Mouse (Mus musculus) yolk sac, embryonic 10.5 days (tissue): ENCODE measurements around the gene Gipc2.

ENCODE experiments used
- DNase-seq: peaks from one replicate; pipeline ENCODE4 v3.0.0-alpha.2; 2017; ENCODE audit warnings: low spot score

Gipc2 gene

DNA sequence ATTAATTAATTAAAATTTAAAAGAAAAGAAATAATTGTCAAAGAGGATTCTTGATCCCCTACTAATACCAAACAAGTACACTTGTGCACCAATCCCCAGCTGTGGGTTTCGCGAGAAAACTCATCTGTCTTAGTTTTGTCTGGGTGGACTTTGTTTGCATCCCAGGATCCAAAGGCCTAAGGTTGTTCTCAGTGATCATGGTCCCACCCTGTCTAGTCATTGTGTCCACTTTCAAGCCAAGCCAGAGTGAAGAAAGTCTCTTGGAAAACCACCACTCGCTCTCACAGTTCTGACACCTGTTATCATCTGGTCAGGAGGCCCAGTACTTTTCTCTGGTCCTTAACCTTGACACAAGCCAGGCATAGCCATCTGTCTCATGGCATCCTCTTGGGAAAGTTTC, 48.1 kb downstream of the Gipc2 start:
- DNase-seq: no peak

DNA sequence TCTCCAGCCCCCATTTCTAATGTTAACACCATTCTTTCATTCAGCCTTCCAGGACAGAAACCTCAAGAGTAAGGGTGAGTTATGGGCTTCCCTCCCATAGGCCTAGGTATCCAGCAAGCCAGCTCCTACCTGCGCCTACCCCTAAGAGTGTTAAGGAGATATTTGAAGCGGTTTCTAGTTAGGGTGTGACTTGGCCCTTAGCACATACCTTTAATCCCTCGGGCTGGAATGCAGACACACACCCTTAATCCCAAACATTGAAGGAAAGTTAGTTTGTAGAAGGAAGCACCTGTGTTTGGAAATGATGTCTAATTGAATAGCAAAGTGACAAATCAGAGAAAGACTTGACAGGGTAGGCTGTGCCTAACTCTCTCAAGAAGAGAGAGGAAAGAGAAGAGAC, 49.9 kb downstream of the Gipc2 start:
- no peak for DNase-seq

DNA sequence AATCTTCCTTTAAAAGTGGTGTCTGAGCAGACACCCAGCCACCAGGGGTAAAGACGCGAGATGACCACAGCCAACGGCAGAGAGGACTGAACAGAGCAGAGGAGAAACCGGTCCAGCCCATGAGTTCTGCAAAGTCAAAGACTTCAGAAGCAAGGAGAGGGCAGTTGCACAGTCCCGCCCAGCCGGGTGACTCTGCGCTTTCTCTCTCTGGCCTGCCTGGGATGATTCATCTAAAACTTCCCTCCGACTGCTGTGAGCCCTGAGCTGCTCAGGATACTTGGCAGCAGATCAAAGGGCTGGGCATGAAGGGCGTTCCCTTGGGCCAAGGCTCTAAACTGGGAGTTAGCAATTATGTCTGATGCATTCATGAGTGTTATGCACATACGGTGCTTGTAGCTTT, 51.2 kb downstream of the Gipc2 start:
- peak; percentile 83 for DNase-seq

DNA sequence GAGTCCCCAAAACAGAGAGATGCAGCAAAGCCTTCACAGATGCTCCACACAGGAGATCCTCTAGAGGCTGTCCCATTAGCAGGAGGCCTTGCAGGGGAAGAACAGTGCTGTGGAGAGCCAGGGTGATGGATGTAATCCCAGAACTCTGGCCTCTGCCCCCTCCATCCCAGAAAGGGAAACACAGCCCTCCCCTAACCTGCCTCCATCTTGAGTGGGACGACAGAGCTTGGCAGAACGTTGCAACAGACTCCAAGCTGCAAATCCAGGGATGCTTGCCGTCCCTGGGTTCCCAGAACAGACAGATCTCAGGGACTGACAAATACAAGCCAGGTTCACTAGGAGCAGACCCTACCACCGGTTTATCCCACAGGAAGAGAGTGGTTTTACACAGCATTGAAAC, 51.8 kb downstream of the Gipc2 start:
- no peak for DNase-seq

DNA sequence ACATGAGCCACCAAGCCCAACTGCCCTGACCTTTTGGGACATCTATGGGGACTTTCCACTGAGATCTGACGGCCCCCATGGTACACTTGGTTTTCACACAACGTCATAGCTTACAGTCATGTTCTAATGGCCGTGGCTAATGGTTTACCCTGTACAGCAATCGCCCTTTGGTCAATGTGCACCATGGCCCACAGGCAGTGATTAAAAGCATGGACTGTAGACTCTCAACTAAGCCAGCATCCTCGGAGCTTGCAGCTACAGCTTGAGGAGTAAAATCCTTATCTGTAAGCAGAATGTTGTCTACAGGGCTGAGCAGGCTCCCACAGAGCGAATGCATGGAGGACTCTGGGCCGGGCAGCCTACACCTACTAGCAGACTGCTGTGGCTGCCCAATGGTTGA, 52.5 kb downstream of the Gipc2 start:
- DNase-seq: peak; percentile 71

DNA sequence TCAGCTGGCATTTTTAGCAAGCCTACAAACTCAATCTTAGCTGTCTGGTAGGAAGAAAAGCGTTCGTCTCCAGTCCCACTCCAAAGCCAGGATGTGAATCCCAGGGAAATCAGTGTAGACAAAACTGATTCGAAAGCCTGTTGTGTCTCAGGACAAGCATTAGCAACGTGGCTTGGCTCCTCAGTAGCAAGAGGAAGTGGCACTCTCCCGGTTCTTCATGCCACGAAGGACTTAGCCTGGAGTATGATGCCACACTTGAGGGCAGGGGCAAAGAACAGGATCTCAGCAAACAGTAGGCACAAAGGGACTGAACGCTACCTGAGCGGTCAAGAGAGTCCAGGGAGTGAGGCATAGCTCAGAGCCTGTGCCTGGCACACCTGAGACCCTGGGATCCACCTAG, 53.4 kb downstream of the Gipc2 start:
- DNase-seq: no peak

DNA sequence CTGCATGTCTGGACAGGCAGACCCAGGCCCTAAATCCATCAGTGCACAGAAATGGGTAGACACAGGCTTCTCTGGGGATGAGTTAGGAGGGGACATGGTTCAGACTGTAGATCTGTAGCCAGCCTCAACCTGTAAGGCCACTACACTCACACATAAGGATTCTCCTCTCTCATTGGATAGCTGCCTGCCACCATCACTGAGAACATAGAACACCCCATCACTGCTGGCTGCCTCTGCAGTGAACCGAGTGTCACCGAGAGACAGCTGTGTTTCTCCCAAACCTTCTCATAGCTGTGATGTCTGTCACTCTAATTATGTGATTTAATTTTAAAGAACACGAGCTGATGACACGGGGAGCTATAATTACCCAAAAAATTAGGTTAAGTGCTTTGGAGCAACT, 54.5 kb downstream of the Gipc2 start:
- DNase-seq: no peak

DNA sequence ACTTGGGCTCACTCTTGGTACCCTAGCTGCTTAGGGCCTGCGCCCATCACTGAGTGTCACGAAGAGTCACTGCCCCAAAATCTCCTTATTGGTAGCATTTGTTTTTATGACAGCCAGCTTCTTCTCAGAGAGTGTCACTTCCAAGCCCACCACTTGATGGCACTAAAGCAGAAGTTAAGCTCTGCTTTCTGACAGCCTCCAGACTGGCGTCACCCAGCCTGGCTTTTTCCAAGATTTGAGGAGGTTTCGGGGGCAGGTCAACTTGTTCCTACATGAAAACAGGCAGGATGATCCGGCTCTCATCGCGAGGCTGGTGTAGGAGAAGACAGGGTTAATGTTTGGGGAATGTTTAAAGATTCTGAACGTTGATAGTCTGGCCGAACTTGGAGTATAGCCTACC, 54.9 kb downstream of the Gipc2 start:
- peak; percentile 69 for DNase-seq

DNA sequence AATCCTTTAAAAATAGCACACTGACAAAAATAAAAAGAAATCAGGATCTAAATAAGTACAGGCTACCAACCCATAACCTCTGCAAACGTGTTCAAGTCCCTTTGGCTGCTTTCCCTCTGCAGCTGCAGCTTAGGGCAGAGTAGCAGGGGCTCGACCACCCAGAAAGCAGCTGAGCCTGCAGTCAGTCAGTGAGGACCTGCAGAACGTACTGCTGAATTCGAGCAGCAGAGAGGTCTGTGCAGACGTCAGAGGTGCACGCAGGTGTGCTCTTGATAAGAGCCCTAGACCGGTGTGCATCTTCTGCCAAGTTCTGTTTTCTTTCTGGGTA, 56.8 kb downstream of the Gipc2 start:
- no peak for DNase-seq

DNA sequence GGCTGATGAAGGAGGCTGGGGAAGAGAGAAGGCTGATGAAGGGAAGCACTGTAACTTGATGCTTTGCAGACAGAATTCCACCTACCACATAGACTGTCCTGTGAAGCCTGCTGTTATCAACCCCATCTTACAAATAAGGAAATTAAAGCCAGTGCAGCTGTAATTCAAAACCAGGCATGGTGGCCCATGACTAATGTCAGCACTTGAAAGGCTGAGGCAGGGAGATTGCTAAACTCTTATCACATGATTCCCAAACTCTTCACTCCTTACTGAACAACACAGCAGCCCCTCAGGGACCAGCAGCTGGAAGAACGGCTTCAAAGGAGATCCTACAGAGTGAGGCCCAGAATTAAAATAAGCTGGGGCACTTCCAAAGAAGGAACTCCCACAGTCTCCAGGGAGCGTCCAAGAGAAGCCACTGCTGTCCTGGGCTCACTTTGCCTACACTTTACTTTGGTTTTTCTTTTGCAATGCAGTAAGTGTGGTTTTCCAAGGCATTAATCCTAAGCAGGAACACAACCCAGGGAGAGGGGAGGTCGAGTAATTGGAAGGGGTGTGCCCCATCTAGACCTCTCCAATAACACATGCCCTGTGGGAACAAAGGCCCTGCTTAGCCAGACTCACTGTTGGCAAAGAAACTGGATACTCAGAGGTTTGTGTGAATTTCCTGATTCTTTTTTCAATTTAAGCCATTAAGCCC, 57.3 kb downstream of the Gipc2 start:
- no peak for DNase-seq

DNA sequence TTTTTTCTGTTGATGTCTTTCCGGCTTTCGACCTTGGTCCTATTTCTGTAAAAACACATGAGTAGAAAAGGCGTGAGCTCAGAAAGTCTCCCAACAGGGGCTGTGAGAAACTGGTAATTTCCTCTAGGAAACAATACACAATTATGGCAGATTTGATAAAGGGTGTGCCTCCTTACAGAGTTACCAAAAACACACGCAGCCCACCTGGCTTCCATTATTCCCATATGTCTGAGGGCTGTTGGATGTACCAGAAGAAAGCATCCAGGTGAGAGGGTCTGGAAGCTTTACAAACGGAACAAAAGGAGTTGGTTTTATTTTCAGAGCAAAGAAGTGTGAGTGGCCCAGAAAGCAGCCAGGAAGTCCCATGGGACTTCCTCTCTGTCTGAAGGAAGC, 58.0 kb downstream of the Gipc2 start:
- no peak for DNase-seq

DNA sequence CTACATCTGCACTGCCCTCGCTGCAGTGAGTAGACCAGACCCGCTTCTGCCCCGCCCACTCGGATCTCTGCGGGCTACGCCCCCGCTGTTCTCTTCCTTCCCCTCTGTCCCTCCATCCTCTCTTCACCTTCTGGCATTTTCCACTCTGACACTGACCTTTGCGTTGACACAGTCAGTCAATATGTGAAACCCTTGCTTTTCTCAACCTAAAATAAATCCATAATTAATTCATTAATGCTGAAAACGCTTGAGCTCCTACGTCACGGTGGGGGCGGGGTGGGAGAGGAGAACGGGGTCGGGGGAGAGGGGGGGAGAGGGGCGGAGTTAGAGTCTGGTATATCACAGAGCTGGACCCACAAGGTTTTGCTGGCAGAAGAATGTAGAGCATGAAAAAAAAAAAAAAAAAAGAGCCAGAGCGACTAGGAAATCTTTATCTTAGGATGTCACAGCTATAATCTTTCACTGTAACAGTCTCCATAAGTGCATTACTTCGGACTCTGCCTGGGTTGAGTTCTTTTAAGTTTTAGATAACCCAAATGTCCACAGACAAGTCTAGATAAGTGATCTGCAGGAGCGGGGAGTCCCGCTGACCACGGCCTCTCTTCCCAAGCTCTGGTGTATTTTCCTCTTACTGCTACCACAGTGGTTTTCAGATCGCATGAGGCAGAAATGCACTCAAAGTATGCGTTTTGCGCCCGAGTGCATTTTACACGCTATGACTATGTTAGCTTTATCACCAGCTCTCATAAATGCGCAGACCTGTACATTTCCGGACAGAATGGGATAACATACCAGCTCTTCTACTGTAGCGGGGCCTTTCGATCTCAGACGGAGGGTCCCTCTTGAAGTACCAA, 58.7 kb downstream of the Gipc2 start:
- DNase-seq: no peak

DNA sequence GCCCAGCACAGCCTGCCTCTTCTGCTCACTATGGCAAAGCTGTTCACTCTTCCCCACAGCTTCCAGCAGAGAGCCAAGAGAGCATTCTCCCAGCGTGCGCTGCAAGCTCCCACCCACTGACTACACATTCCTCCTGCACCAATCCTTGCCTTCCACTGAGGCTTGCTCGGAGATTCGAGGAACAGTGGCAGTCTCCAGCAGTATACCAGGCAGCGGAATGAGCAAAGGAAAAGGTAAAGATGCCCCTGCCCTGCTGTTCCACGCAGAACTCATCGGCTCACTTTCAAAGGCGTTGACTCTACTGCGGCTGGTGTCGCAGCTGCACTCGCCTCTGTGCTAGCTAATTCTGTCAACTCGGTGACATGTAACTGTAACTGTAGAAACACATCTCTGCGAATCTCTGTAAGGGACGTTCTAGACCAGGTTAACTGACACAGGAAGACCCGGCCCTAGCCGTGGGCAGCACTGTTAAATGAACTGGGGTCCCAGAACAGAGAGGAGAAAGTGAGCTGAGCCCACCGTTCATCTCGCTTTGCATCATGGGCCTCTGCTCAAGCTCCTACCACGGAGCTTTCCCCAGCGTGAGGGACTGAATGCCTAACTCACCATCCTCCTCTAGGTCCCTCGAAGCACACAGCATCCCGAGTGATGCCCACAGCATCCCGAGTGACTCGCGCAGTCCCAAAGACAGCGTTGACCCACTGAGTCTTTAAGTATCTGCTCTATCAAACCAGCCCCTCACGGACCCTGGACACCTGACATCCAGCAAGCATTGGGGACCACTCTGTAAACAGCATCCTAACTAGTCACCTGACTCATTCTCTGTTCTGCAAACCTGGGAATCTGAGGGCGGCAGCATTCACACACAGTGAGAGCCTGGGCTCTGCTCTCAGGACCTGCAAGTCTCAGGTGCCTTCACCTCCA, 59.5 kb downstream of the Gipc2 start:
- no peak for DNase-seq

DNA sequence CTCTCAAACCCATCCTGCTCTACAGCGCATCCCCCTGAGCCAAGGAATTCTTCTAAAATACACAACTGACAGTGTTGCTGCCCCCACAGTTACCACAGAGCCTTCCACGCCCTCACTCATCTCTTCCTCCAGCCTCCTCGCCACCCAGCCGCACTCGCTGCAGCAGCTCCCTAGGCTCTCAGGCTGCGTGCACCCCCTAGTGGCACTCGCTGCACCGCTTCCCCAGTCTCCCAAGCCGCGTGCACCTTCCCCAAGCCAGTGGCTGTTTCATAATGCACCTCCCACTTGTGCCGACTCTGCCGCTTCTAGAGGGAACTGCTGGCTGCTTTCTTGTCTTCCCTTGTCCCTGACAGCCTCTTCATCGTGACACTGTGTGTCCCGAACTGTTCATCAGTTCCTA, 60.7 kb downstream of the Gipc2 start:
- DNase-seq: peak; percentile 66

DNA sequence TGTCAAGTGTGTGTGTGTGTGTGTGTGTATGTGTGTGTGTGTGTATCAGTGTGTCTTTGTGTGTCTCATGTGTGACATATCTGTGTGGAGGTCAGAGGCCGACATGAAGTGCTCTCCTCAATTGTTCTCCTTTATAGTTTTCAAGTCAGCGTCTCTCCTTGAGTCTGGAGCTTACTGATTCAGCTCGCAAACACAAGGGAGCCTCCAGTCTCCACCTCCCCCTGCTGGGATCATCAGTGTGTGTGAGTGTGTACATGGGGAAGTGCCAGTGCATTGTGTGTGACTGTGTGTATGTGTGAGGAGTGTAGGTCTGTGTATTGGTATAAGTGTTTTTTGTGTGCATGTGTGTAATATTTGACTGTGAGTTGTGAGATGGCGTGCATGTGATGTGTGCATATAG, 62.6 kb downstream of the Gipc2 start:
- no peak for DNase-seq

DNA sequence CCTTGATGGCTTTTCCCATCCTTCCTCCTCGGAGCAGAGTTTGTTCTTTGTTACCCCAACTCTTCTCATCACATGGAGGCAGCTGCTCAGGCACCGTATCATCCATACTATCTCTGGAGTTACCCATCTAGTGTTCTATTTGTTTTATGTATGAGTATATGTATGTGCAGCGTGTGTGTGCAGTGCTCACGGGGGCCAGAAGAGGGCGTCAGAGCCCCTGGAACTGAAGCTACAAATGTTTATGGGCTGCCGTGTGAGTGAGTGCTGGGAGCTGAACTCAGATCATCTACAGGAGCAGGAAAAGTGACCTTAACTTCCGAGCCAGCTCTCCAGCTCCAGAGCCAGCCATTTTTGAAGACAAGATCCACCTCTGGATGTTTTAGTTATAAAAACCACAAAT, 64.6 kb downstream of the Gipc2 start:
- no peak for DNase-seq

DNA sequence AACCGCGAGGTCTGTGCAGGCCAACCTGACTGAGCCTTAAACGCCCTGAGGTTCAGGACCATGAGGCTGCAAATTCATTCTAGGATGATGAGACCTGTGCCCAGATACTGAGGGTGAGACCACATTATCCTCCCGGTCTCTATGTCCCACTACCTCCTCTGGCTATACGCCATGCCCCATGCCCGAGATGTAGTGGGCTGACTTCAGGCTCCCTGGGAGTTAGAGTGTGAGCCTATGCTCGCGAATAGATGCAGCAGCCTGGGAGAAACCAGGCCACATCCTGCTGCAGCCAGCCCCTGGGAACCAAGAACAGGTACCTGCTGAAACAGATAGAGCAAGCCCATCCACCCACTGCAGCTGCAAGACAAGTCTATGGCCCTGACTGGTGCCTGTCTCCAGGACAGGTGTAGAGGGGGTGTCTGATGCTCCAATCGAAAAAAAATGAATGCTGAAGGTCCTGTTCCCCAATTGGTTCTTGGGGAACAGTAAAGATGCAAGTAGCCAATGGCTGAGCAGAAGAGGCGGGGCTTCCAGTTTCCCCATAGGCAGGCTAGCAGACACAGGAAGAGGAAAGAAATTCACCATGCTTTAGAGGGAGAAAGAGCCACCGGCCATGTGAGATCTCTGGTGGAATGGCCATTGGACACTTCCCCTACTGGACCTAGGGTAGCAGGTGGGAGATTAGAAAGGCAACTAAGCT, 65.8 kb downstream of the Gipc2 start:
- DNase-seq: no peak

DNA sequence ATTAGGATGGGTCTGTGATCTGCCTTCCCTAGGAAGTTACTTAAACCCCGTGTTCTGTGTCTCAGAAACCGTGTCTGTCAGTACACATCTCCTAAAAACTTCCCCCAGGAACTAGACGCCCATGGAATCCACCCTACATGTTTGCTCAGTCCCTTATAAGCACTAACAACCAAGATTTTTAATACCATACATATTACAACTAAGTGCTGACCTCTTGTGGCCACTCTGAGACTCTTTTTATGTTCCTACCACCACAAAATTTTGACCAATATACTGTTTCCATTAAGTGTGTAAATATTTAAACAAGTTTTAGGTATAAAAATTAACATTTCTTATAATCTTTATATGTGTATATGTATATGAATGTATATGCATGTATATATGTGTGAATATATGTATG, 71.0 kb downstream of the Gipc2 start:
- DNase-seq: no peak

DNA sequence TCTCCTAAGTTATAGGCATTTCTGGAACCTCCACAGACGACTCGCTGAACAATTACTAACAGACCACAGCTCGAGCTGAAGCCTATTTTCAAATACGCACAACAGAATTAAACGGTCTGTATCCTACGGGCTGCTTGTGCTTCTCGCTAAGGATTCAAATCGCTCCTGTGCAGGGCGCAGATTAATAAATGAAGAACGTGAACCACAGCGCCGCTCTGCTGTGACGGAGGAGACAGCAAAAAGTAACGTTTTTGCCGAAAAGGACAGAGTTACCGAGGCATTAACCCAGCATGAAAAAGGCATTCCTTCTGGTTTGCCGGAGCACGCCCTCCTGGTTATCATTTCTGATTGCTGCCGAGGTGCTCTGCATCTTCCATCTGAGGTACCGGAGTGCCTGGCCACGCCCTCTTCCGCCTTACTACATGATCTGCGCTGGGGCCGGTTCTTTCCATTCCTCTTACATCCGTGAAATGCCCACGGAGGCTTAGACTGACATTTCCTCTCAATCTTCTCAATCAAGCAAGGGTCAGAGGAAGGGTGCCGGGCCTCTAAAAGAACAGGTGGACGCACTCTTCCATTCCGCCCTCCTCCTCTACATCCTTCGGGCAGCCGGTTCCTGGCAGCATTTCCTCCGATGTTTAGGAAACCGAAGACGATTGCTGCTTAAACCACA, 73.5 kb downstream of the Gipc2 start:
- no peak for DNase-seq

DNA sequence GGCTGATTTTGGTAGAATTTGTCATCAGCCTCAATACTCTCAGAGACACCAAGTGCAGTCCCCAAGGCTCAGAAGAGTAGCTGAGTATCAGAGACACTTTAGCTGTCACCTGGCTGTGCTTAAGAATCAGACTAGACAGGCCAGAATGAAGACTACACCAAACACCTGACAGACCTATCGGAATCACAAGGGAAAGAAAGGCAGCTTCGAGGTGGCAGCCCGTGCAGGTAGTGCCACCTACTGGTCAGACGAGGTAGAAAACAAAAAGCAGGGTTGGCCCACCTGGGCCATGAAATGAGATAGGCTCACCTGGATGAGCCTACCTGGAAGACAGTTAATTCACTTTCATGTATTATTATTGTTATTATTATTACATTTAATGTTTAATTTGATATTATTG, 76.9 kb downstream of the Gipc2 start:
- DNase-seq: no peak

DNA sequence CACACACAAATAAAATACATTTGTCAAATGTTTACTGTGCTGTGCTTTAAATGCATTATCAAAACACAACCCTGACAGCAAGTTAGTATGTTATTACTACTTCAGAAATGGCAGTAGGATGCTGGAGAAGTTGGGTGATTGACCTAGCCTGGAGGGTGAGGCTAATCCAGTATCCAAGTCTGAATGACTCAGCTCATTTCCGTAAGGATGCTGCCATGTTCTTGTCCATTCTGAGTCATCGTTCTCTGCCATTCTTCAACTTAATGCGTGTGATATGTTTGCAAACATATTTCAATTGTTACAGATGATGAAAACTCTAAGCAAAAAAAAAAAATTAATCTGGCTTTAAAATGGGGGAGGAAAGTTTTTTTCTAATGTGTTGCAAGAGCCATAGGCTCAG, 84.6 kb downstream of the Gipc2 start:
- no peak for DNase-seq

DNA sequence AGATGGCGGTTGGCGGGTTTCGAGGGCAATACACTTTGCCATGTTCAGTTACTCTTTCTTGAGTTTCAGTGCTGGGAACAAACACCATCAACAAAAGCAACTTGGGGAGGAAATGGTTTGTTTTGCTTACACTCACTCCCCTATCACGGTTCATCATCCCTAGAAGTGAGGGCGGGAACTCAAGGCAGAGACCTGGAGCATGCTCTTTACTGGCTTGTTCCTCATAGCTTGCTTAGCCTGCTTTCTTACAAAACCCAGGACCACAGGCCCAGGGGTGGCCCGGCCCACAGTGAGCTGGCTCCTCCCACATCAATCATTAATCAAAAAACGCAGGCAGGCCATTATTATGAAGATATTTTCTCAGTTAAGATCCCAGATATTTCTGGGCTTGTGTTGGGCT, 89.9 kb downstream of the Gipc2 start:
- no peak for DNase-seq
